Mouse (Mus musculus) C2C12 (cell line): ENCODE results near the gene Ate1. TPM values are rescaled to one million over a fixed set of nuclear protein-coding genes. Genes with fewer than 3 reads are reported as not detected.

Experiments
- H3K27me3 ChIP-seq: one replicate; pipeline ENCODE4 v1.6.1; 2011; ENCODE audit not compliant: control insufficient read depth, insufficient read depth, insufficient read length
- H3K36me3 ChIP-seq: one replicate; pipeline ENCODE4 v1.6.1; 2011; ENCODE audit not compliant: control insufficient read depth, insufficient read depth
- H3K4me3 ChIP-seq: one replicate; pipeline ENCODE4 v1.5.1; 2011; ENCODE audit warnings: mild to moderate bottlenecking, control low read depth; ENCODE audit not compliant: poor library complexity, insufficient read depth, severe bottlenecking
- H3K79me2 ChIP-seq: one replicate; pipeline ENCODE4 v1.6.1; 2011; ENCODE audit not compliant: control insufficient read depth, insufficient read depth
- H3K79me3 ChIP-seq: one replicate; pipeline ENCODE4 v1.6.1; 2011; ENCODE audit warnings: low read depth, control low read depth
- H3ac ChIP-seq: one replicate; pipeline ENCODE3; 2011; ENCODE audit warnings: low read depth; ENCODE audit not compliant: control insufficient read depth, insufficient read length
- CEBPB ChIP-seq: IDR thresholded peaks from one replicate; pipeline ENCODE4 v1.6.1; 2011; ENCODE audit warnings: low read depth, mild to moderate bottlenecking, control low read depth, moderate library complexity
- CTCF ChIP-seq: IDR thresholded peaks from one replicate; pipeline ENCODE4 v1.5.1; 2011; ENCODE audit not compliant: control insufficient read depth, insufficient read depth, insufficient read length
- FOSL1 ChIP-seq: IDR thresholded peaks from one replicate; pipeline ENCODE4 v1.8.0; 2011; ENCODE audit warnings: mild to moderate bottlenecking, low read length; ENCODE audit not compliant: poor library complexity, insufficient read depth, severe bottlenecking
- MAX ChIP-seq: IDR thresholded peaks from one replicate; pipeline ENCODE4 v1.6.1; 2011; ENCODE audit warnings: mild to moderate bottlenecking, control low read depth
- MYOD1 ChIP-seq: IDR thresholded peaks from one replicate; pipeline ENCODE4 v1.6.1; 2011; ENCODE audit warnings: low read depth; ENCODE audit not compliant: control insufficient read depth, insufficient read length
- MYOG ChIP-seq: IDR thresholded peaks from one replicate; pipeline ENCODE4 v1.6.1; 2011; ENCODE audit not compliant: control insufficient read depth, insufficient read length; ENCODE audit errors: extremely low read depth
- USF1 ChIP-seq: IDR thresholded peaks from one replicate; pipeline ENCODE4 v1.6.1; 2011; ENCODE audit warnings: low read depth, mild to moderate bottlenecking, control low read depth, moderate library complexity
- polyA plus RNA-seq: library from polyadenylated mRNA; unstranded; fragments of >200 nt; fragmentation: generic; extraction: Trizol; gene quantifications from one replicate; pipeline ENCODE4 v1.2.1, GENCODE M21; 2012; ENCODE audit warnings: missing spikeins

The Ate1 gene
- polyA plus RNA-seq, 1 experiment = 16.0 TPM

GRCm38 (mm10) chr7:130546421-130546790 lies 26.2 kb upstream of the Ate1 start:
- Histone ChIP-seq H3K27me3 (no peaks in the 10 kb centered on the region), H3K79me2 (peaks cover 53% of the 10 kb centered on the region), H3K4me3 (peak overlapping the region; percentile 69), H3K79me3 (peaks cover 32% of the 10 kb centered on the region), H3ac (peak overlapping the region; percentile 74), H3K36me3 (peaks cover 16% of the 10 kb centered on the region)
- TF ChIP-seq CTCF (no peak), MYOG (no peak), USF1 (no peak), CEBPB (no peak), MYOD1 (no peak), FOSL1 (no peak)

- H3K79me2 ChIP-seq = peaks cover 54% of the 10 kb centered on the region
- H3K4me3 ChIP-seq = no peak overlapping the region
- TF ChIP-seq CTCF (no peak), USF1 (no peak), MYOG (no peak), CEBPB (no peak), FOSL1 (no peak), MAX (no peak), MYOD1 (no peak)
- peak overlapping the region; percentile 59 for H3ac ChIP-seq
- peaks cover 16% of the 10 kb centered on the region for H3K36me3 ChIP-seq
- H3K79me3 ChIP-seq = peaks cover 32% of the 10 kb centered on the region
- H3K27me3 ChIP-seq = no peaks in the 10 kb centered on the region
Observed at GRCm38 (mm10) chr7:130545893-130546292, 25.7 kb upstream of the Ate1 start.

GRCm38 (mm10) chr7:130545401-130545800 lies 25.2 kb upstream of the Ate1 start:
- peaks cover 32% of the 10 kb centered on the region for H3K79me3 ChIP-seq
- H3K79me2 ChIP-seq = peaks cover 54% of the 10 kb centered on the region
- H3K4me3 ChIP-seq = no peak overlapping the region
- H3ac ChIP-seq = no peak overlapping the region
- no peak for TF ChIP-seq CTCF
- no peak for TF ChIP-seq MAX
- no peak for TF ChIP-seq MYOG
- TF ChIP-seq USF1 = no peak
- TF ChIP-seq FOSL1 = no peak
- no peak for TF ChIP-seq CEBPB
- TF ChIP-seq MYOD1 = no peak
- H3K27me3 ChIP-seq = no peaks in the 10 kb centered on the region
- H3K36me3 ChIP-seq = peaks cover 18% of the 10 kb centered on the region

GRCm38 (mm10) chr7:130543181-130543580 lies 23.0 kb upstream of the Ate1 start:
- H3ac ChIP-seq = no peak overlapping the region
- H3K79me3 ChIP-seq = peaks cover 32% of the 10 kb centered on the region
- TF ChIP-seq CTCF = no peak
- no peak for TF ChIP-seq CEBPB
- no peak for TF ChIP-seq FOSL1
- TF ChIP-seq USF1 = no peak
- TF ChIP-seq MAX = no peak
- TF ChIP-seq MYOD1 = no peak
- no peak for TF ChIP-seq MYOG
- H3K27me3 ChIP-seq = no peaks in the 10 kb centered on the region
- H3K36me3 ChIP-seq = peaks cover 40% of the 10 kb centered on the region
- H3K4me3 ChIP-seq = no peak overlapping the region
- H3K79me2 ChIP-seq = peaks cover 54% of the 10 kb centered on the region

- Histone ChIP-seq H3K79me3 (peaks cover 21% of the 10 kb centered on the region), H3ac (no peak overlapping the region), H3K4me3 (no peak overlapping the region), H3K79me2 (peaks cover 37% of the 10 kb centered on the region), H3K36me3 (peaks cover 61% of the 10 kb centered on the region), H3K27me3 (no peaks in the 10 kb centered on the region)
- TF ChIP-seq MAX (no peak), CTCF (no peak), CEBPB (no peak), USF1 (no peak), MYOD1 (no peak), MYOG (no peak), FOSL1 (no peak)
Observed at GRCm38 (mm10) chr7:130540176-130540575, 20.0 kb upstream of the Ate1 start.

- Histone ChIP-seq H3ac (no peak overlapping the region), H3K79me3 (peaks cover 2% of the 10 kb centered on the region), H3K36me3 (peaks cover 60% of the 10 kb centered on the region), H3K4me3 (no peak overlapping the region), H3K79me2 (peaks cover 8% of the 10 kb centered on the region), H3K27me3 (no peaks in the 10 kb centered on the region)
- TF ChIP-seq MAX (no peak), MYOD1 (no peak), CEBPB (no peak), CTCF (no peak), USF1 (no peak), FOSL1 (no peak), MYOG (no peak)
Observed at GRCm38 (mm10) chr7:130537068-130537467, 16.9 kb upstream of the Ate1 start.
